Mouse (Mus musculus): ENCODE measurements around the gene Rcn1. TPM values are rescaled to one million over a fixed set of nuclear protein-coding genes. Genes with fewer than 3 reads are reported as not detected.

Gene Rcn1
- polyA plus RNA-seq, 1 experiment = 73.8 TPM

DNA sequence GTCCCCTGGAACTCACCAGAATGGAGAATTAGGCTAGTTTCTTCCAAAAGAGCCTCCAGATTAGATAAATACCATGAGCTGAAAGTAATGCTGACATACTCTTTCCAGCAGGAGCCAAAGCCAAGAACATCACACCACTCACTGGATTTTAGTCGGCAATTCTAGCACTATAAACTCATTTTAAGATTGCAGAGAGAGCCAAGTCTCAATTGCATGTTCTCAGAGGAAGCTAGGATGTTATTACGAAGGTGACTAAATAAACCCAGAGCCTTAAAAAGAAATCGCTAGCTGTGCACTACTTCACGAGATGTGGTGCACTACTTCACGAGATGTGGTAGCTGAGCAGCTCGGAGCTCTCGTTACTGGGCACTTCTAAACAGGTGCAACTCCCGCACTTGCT is 16.1 kb downstream of the Rcn1 start:
- Histone ChIP-seq H3K27me3 (ENCODE audit: control insufficient read depth, insufficient read depth, low read length, poor library complexity, severe bottlenecking) (no peaks in the 10 kb centered on the region), H3K27ac (ENCODE audit: insufficient read depth, low read length) (no peak overlapping the region), H3K9ac (ENCODE audit: low read depth, poor library complexity, severe bottlenecking) (no peak overlapping the region), H3K4me3 (ENCODE audit: low read depth, low read length) (no peak overlapping the region), H3K36me3 (ENCODE audit: control insufficient read depth, insufficient read depth, low read length, poor library complexity, severe bottlenecking) (peaks cover 5% of the 10 kb centered on the region), H3K4me1 (ENCODE audit: control insufficient read depth, insufficient read depth, low read length) (no peaks in the 10 kb centered on the region), H3K9me3 (replicated peaks; ENCODE audit: control insufficient read depth, insufficient read depth, low read length, poor library complexity, severe bottlenecking) (no peaks in the 10 kb centered on the region)
- TF ChIP-seq CTCF (IDR thresholded peaks at IDR 0.05; ENCODE audit: low read depth, low read length) = no peak
- TF ChIP-seq POLR2A (IDR thresholded peaks at IDR 0.05; ENCODE audit: insufficient read depth, low read length) = no peak
- TF ChIP-seq EP300 (IDR thresholded peaks at IDR 0.05; ENCODE audit: insufficient read depth, low read depth, low read length) = no peak

DNA sequence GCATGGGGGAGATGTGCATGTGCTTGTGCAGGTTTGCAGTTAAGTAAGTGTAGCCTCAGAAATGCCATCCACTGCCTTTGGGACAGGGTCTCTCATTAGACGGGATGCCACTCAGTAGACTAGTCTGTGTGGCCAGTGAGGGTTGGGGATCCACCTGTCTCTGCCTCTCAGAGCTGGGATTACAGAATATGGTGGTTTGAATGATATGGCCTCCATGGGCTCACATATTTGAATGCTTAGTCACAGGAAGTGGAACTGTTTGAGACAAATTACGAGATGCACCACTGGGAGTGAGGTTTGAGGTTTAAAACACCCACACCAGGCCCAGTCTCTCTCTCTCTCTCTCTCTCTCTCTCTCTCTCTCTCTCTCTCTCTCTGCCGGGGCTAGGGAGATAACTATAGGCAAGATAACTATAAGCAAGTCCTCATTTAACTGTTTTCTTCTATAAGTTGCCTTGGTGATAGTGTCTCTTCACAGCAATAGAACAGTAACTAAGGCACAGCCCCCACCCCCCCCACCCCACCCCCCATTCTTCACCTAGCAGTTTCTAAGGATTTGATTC is 18.3 kb downstream of the Rcn1 start:
- no peaks in the 10 kb centered on the region for H3K9me3 ChIP-seq (replicated peaks; ENCODE audit: control insufficient read depth, insufficient read depth, low read length, poor library complexity, severe bottlenecking)
- no peaks in the 10 kb centered on the region for H3K27me3 ChIP-seq (ENCODE audit: control insufficient read depth, insufficient read depth, low read length, poor library complexity, severe bottlenecking)
- H3K4me3 ChIP-seq (ENCODE audit: low read depth, low read length) = no peak overlapping the region
- no peak overlapping the region for H3K9ac ChIP-seq (ENCODE audit: low read depth, poor library complexity, severe bottlenecking)
- no peak for TF ChIP-seq CTCF (IDR thresholded peaks at IDR 0.05; ENCODE audit: low read depth, low read length)
- no peak for TF ChIP-seq POLR2A (IDR thresholded peaks at IDR 0.05; ENCODE audit: insufficient read depth, low read length)
- no peak for TF ChIP-seq EP300 (IDR thresholded peaks at IDR 0.05; ENCODE audit: insufficient read depth, low read depth, low read length)
- H3K36me3 ChIP-seq (ENCODE audit: control insufficient read depth, insufficient read depth, low read length, poor library complexity, severe bottlenecking) = no peaks in the 10 kb centered on the region
- H3K4me1 ChIP-seq (ENCODE audit: control insufficient read depth, insufficient read depth, low read length) = peaks cover 2% of the 10 kb centered on the region
- H3K27ac ChIP-seq (ENCODE audit: insufficient read depth, low read length) = no peak overlapping the region

GRCm38 (mm10) chr2:105379682-105380081 is 19.4 kb downstream of the Rcn1 start:
- H3K27ac ChIP-seq (ENCODE audit: insufficient read depth, low read length) = no peak overlapping the region
- H3K9me3 ChIP-seq (replicated peaks; ENCODE audit: control insufficient read depth, insufficient read depth, low read length, poor library complexity, severe bottlenecking) = no peaks in the 10 kb centered on the region
- peaks cover 2% of the 10 kb centered on the region for H3K4me1 ChIP-seq (ENCODE audit: control insufficient read depth, insufficient read depth, low read length)
- H3K36me3 ChIP-seq (ENCODE audit: control insufficient read depth, insufficient read depth, low read length, poor library complexity, severe bottlenecking) = no peaks in the 10 kb centered on the region
- H3K4me3 ChIP-seq (ENCODE audit: low read depth, low read length) = no peak overlapping the region
- TF ChIP-seq EP300 (IDR thresholded peaks at IDR 0.05; ENCODE audit: insufficient read depth, low read depth, low read length) = no peak
- TF ChIP-seq POLR2A (IDR thresholded peaks at IDR 0.05; ENCODE audit: insufficient read depth, low read length) = no peak
- TF ChIP-seq CTCF (IDR thresholded peaks at IDR 0.05; ENCODE audit: low read depth, low read length) = no peak
- H3K9ac ChIP-seq (ENCODE audit: low read depth, poor library complexity, severe bottlenecking) = no peak overlapping the region
- no peaks in the 10 kb centered on the region for H3K27me3 ChIP-seq (ENCODE audit: control insufficient read depth, insufficient read depth, low read length, poor library complexity, severe bottlenecking)

- Histone ChIP-seq H3K4me3 (ENCODE audit: low read depth, low read length) (no peak overlapping the region), H3K9ac (ENCODE audit: low read depth, poor library complexity, severe bottlenecking) (no peak overlapping the region), H3K4me1 (ENCODE audit: control insufficient read depth, insufficient read depth, low read length) (peaks cover 2% of the 10 kb centered on the region), H3K9me3 (replicated peaks; ENCODE audit: control insufficient read depth, insufficient read depth, low read length, poor library complexity, severe bottlenecking) (no peaks in the 10 kb centered on the region), H3K27ac (ENCODE audit: insufficient read depth, low read length) (no peak overlapping the region), H3K36me3 (ENCODE audit: control insufficient read depth, insufficient read depth, low read length, poor library complexity, severe bottlenecking) (no peaks in the 10 kb centered on the region), H3K27me3 (ENCODE audit: control insufficient read depth, insufficient read depth, low read length, poor library complexity, severe bottlenecking) (no peaks in the 10 kb centered on the region)
- TF ChIP-seq EP300 (IDR thresholded peaks at IDR 0.05; ENCODE audit: insufficient read depth, low read depth, low read length) (no peak), CTCF (IDR thresholded peaks at IDR 0.05; ENCODE audit: low read depth, low read length) (no peak), POLR2A (IDR thresholded peaks at IDR 0.05; ENCODE audit: insufficient read depth, low read length) (no peak)
Observed at GRCm38 (mm10) chr2:105375705-105376104, 23.4 kb downstream of the Rcn1 start.

GRCm38 (mm10) chr2:105375261-105375660 is 23.9 kb downstream of the Rcn1 start:
- Histone ChIP-seq H3K9me3 (replicated peaks; ENCODE audit: control insufficient read depth, insufficient read depth, low read length, poor library complexity, severe bottlenecking) (no peaks in the 10 kb centered on the region), H3K27me3 (ENCODE audit: control insufficient read depth, insufficient read depth, low read length, poor library complexity, severe bottlenecking) (no peaks in the 10 kb centered on the region), H3K27ac (ENCODE audit: insufficient read depth, low read length) (no peak overlapping the region), H3K9ac (ENCODE audit: low read depth, poor library complexity, severe bottlenecking) (no peak overlapping the region), H3K4me1 (ENCODE audit: control insufficient read depth, insufficient read depth, low read length) (peaks cover 2% of the 10 kb centered on the region), H3K36me3 (ENCODE audit: control insufficient read depth, insufficient read depth, low read length, poor library complexity, severe bottlenecking) (no peaks in the 10 kb centered on the region), H3K4me3 (ENCODE audit: low read depth, low read length) (no peak overlapping the region)
- no peak for TF ChIP-seq POLR2A (IDR thresholded peaks at IDR 0.05; ENCODE audit: insufficient read depth, low read length)
- no peak for TF ChIP-seq EP300 (IDR thresholded peaks at IDR 0.05; ENCODE audit: insufficient read depth, low read depth, low read length)
- no peak for TF ChIP-seq CTCF (IDR thresholded peaks at IDR 0.05; ENCODE audit: low read depth, low read length)

- Histone ChIP-seq H3K27me3 (ENCODE audit: control insufficient read depth, insufficient read depth, low read length, poor library complexity, severe bottlenecking) (no peaks in the 10 kb centered on the region), H3K4me1 (ENCODE audit: control insufficient read depth, insufficient read depth, low read length) (peaks cover 2% of the 10 kb centered on the region)
- TF ChIP-seq EP300 (IDR thresholded peaks at IDR 0.05; ENCODE audit: insufficient read depth, low read depth, low read length) = no peak
- TF ChIP-seq CTCF (IDR thresholded peaks at IDR 0.05; ENCODE audit: low read depth, low read length) = no peak
- no peak for TF ChIP-seq POLR2A (IDR thresholded peaks at IDR 0.05; ENCODE audit: insufficient read depth, low read length)
Observed at GRCm38 (mm10) chr2:105373658-105374057, 25.5 kb downstream of the Rcn1 start.

More at GRCm38 (mm10) chr2:105373658-105374057, 25.5 kb downstream of the Rcn1 start:
- H3K9ac ChIP-seq (ENCODE audit: low read depth, poor library complexity, severe bottlenecking) = no peak overlapping the region
- H3K4me3 ChIP-seq (ENCODE audit: low read depth, low read length) = no peak overlapping the region
- H3K36me3 ChIP-seq (ENCODE audit: control insufficient read depth, insufficient read depth, low read length, poor library complexity, severe bottlenecking) = no peaks in the 10 kb centered on the region
- H3K9me3 ChIP-seq (replicated peaks; ENCODE audit: control insufficient read depth, insufficient read depth, low read length, poor library complexity, severe bottlenecking) = no peaks in the 10 kb centered on the region
- no peak overlapping the region for H3K27ac ChIP-seq (ENCODE audit: insufficient read depth, low read length)
